Mouse (Mus musculus) WW6 (cell line): ENCODE measurements around the gene Ppp1r9b.
A peak's percentile ranks its signal among the peaks of the same experiment; 100 is the strongest.

Experiments used
- DNase-seq: peaks from one replicate; pipeline ENCODE4 v3.0.0-alpha.2; 2013; ENCODE audit warnings: low read depth, low spot score

Gene Ppp1r9b

GRCm38 (mm10) chr11:95022237-95022992 is 31.6 kb downstream of the Ppp1r9b start:
- no peak for DNase-seq

GRCm38 (mm10) chr11:95023481-95023880 is 32.6 kb downstream of the Ppp1r9b start:
- no peak for DNase-seq

GRCm38 (mm10) chr11:95024439-95025184 is 33.8 kb downstream of the Ppp1r9b start:
- no peak for DNase-seq

- no peak for DNase-seq
Measured at GRCm38 (mm10) chr11:95025227-95026012, 34.6 kb downstream of the Ppp1r9b start.

- no peak for DNase-seq
Measured at GRCm38 (mm10) chr11:95026090-95026542, 35.3 kb downstream of the Ppp1r9b start.

GRCm38 (mm10) chr11:95026849-95027248 is 36.0 kb downstream of the Ppp1r9b start:
- DNase-seq, result no peak

- no peak for DNase-seq
Measured at GRCm38 (mm10) chr11:95027850-95028470, 37.1 kb downstream of the Ppp1r9b start.

GRCm38 (mm10) chr11:95032945-95033344 is 42.1 kb downstream of the Ppp1r9b start:
- DNase-seq, result no peak

GRCm38 (mm10) chr11:95033617-95034016 is 42.8 kb downstream of the Ppp1r9b start:
- no peak for DNase-seq

- DNase-seq, result no peak
Measured at GRCm38 (mm10) chr11:95034902-95035301, 44.1 kb downstream of the Ppp1r9b start.

GRCm38 (mm10) chr11:95036521-95036920 is 45.7 kb downstream of the Ppp1r9b start:
- DNase-seq, result no peak

- DNase-seq, result no peak
Measured at GRCm38 (mm10) chr11:95037306-95037705, 46.5 kb downstream of the Ppp1r9b start.

- no peak for DNase-seq
Measured at GRCm38 (mm10) chr11:95038156-95038817, 47.5 kb downstream of the Ppp1r9b start.

GRCm38 (mm10) chr11:95038818-95039655 is 48.2 kb downstream of the Ppp1r9b start:
- DNase-seq, result no peak

- no peak for DNase-seq
Measured at GRCm38 (mm10) chr11:95039766-95040165, 48.9 kb downstream of the Ppp1r9b start.

- DNase-seq, result no peak
Measured at GRCm38 (mm10) chr11:95040491-95041138, 49.8 kb downstream of the Ppp1r9b start.

- DNase-seq, result peak; percentile 92
Measured at GRCm38 (mm10) chr11:95041139-95041609, 50.3 kb downstream of the Ppp1r9b start, which contains the start of gene Pdk2. Gene Pdk2 (minus strand): TSS chr11:95041354.

GRCm38 (mm10) chr11:95042096-95042495 is 51.3 kb downstream of the Ppp1r9b start:
- DNase-seq, result peak; percentile 82

GRCm38 (mm10) chr11:95043060-95043459 is 52.2 kb downstream of the Ppp1r9b start:
- DNase-seq, result no peak
